Mouse (Mus musculus) right cerebral cortex, postnatal 25 days (tissue): ENCODE measurements around the gene Abcc4.

ENCODE experiments used
- DNase-seq: peaks from one replicate; pipeline ENCODE4 v3.0.0; 2022

The Abcc4 gene

DNA sequence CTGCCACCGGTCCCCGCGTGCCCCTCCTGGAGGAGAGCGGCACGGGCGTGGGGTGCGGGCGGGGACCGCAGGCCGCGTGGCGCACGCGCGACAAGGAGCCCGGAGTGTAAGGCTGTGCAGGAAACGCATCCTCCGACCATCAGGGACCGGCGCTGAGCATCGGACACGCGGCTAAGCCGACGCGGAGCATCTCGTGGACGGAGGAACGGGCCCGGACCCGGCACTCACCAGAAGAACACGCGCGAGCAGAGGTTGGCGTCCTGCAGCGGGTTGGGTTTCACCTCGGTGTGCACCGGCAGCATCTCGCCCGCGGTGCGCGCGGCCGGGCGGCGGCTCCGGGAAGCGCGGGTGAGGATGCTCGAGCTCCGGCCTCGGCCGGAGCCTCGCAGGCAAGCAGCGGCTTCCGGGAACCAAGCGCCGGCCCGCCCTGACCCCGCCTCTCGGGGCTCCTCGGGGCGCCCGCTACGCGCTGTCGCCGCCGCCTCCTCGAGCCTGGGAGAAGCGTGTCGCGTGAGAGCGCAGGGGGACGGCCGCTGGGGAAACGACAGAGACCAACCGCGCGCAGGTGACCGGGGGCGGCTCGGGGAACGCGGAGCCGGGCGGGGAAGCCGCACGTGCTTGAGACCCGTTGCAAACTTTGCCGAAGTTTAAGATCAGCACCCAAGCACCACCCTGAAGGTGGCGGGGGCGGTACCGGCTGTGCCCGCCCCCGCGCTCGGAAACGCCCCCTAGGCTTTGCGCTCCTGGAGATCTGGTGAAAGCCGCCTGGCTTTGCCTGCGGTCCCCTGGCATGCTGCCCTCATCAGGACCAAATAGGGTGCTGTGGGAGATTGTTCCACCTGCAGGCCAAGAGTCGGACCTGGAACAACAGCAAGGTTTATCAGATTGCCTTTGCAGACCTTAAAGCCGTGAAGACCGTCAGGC is at the start of gene Abcc4:
Abcc4 (minus strand) TSS at position 412 of the 924 bp plus-strand sequence.
- peak; percentile 75 for DNase-seq

DNA sequence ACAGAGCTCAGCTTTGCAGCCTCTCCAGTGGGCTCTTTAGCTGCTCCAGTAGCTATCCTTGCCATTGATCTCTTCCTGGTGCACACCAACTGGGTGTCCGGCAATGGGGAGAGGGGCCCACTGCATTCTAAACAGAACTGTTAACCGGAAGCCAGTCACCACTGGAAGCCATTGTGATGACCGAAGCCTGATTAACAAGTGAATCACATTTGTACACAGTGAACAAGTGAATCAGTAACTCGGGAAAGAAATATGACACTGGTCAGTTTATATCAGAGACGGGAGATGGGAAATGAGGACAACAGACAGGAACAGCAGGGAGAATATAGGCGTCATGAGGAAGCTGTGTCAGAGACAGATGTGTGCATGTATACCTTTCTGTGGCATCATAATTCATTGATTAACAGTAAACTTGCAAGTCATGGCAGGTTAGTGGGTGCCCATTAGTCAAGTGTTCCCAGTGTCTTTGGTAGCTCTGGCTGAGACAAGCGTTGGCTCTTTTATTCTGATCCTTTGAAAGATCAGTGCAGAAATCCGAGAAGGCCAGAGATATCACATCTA is 45.3 kb upstream of the Abcc4 start:
- DNase-seq = no peak

DNA sequence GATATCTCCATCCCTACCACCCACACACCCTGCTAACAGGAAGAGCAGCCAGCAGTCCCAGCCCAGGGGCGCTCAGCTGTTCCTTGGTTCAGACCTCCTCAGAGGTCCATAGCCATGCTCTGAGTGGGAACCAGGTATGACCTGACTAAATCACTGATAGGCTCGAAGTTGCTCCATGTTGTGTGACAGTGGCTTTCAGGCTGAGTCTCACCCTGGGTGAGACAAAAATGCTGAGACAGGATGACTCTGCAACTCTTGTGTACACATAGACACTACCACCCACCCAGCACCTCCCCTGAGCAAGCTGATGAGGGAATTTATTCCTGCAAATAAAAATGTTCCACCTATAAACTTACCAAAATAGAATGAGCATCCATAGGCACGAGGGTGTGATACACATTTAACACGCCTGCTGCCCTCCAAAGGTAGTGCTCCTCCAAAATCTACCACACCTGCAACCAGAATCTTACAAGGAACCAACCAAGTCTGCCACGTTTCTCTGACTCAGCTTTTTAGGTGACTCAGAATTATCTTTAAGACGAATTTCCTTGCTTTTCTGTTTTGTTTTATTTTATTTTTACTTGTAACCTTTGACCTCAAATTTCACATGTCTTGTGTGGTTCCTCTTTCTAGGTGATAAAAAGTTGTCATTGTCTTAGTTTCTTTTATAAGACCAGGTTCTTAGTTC is 44.6 kb upstream of the Abcc4 start:
- peak; percentile 8 for DNase-seq

DNA sequence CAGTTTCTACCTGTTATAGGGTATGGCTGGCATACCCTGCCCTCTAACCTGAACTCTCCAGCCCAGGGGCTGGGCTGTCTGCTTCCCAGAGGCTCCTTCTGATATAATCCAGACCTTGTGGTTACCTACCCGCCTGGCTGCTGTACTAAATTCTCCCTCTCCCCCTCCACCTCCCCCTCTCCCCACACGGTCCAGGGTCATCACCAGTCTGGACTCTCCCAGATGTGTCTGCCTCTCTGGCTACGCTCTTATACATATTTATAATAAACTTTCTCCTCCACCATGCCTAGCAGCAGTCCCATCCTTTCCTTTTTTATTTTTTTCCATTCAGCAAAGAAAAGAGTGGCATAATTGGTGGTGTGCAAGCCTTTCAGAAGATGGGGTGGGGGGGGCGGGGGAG is 43.7 kb upstream of the Abcc4 start:
- DNase-seq = no peak

DNA sequence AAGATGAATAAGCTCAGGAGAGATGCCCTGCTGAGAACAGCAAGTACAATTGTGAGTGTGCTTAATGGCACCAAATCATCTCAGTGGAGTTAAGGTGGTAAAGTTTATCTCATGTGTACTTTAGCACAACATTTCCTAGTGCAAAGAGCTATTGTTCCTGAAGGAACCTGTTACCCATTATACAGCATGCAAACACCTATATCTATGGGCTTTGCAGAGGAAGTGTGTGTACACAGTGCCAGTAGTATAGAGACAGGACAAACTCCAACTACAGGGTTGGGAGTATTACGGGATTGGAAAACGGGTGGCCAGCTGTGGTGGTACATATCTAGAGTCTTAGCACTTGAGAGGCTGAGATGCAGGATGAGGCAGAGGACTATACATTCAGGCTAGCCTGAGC is 43.0 kb upstream of the Abcc4 start:
- DNase-seq = no peak

DNA sequence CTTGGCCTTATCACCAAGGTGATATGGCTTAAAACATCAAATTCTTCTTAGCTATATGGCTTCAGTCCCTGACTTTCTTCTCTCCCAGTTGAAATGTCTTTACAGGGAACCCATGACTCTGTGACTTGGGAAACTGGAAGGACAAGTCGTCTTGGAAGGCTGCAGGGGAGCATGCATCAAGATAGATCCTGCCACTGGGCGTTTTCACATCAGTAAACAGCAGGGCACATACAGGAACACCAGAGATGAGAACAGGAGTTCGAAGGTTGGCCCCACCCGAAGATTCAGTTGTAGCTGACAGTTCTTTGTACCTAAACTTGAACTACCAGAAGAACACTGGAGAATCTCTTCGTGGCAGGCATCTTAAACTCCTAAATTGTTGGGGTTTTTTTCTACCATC is 36.8 kb upstream of the Abcc4 start:
- no peak for DNase-seq

DNA sequence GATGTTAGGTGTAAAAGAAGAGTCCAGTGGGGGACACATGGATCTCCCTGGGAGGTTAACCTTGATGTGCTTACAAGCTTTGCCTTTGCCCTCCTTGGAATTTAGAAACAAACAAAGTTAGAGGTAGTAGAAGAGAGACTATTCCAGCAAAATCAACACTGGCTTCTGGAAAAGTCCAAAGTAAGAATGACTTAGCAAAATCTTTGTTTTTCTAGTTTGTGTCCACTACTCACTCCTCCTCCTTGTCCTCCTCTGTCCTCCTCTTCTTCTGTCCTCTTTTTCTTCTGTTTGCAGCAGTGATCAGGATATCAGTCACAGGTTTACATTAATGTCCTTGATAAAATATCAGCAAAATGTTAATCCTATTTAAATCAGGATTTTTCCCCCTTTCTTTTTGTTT is 35.8 kb upstream of the Abcc4 start:
- DNase-seq = no peak

DNA sequence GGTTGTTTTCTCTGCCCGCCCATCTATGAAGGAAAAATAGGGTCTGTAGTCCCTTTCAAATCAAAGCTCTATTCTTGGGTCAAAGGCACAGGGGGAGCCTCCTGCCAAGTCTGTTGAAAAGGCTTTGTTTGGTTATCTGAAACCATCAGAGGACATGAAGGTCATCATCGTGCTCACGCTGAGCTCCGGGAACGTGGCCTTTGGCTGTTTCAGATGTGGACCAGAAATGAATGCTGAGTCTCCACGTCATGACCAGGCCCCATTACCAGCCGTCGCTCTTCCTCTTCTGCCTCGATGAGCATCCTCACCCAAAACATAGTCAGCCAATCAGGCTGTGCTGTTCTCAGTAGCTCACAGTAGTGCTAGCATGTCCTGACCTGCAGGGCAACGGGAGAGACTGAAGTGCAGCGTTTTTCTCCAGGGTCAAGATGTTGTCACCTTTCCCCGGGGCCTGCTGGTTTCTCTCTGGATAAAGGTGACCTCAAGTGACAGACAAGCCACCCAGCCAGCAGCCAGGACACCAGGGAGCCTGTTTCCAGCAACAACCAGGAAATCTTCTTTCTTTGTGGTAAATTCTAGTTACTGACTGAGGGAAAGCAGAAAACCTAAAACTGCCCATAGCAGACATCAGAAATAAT is 31.4 kb upstream of the Abcc4 start:
- no peak for DNase-seq

DNA sequence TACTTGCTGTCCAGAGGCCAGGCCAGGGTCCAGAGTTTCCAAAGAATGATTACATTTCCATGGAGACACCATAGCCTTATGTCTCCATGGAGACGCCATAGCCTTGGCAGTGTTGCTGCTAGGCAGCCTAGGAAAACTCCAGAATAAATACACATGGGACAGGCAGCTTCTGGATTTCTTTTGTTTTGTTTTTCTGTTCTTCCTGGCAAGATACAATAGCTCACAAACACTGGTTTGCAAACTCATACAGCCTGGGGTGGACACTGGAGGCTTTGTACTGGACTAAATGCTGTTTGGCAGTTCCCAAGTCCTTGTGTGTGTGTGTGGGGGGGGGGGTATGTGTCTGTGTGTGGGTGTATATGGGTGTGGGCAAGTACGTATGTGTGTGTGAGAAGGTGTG is 29.1 kb upstream of the Abcc4 start:
- DNase-seq = no peak

DNA sequence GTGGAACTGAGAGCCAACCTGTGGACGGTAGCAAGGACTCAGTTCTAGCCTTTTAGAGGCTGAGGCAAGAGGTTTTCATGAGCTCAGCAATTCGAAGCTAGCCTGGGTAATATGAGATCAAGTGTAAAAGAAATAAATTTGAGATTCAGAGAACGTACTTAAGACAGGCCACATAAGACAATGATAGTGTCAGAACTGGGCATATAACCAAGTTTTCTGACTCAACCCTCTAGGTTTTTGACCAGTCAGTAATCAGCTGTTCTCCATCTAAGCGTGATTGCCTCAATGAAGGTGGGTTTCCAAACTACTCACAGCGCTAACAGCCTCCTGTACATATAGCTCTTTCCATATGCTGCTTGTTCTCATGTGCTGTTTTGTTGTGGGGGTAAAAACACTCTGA is 27.1 kb upstream of the Abcc4 start:
- DNase-seq = no peak

DNA sequence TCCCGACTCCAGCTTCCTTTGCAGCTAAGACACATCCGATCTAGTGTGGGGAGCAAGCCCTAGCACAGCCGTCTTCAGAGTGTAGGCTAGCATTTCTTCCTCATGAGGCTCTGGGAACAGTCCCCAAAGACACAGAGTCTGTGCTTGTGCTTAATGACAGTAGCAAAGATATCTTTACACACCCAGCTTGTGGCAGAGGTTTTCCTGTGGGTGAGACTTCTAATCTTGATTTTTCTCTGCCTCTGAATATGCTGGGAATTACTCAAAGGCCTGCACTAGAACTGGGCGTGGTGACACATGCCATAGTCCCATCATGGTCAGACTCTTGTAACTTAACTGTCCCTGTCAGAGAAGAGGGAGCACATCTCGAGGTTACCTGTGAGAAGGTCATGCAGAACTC is 24.6 kb upstream of the Abcc4 start:
- no peak for DNase-seq

DNA sequence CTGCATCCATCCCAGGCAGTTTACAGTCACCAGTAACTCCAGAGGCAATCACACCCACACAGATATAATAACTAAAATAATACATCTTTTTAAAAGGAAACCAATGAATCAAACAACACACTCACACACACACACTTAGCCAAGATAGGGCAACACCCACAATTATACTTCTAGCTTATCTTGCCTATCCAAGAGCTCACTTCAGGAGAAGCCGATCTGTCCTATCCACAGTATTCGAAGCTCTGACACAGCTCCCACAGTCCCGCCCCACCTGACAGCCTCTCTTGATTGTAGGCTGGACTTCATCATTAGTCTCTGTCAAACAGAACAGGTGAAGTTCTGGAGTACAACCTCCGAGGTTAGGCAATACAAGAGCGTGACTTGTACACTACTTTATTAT is 19.4 kb upstream of the Abcc4 start:
- DNase-seq = no peak

DNA sequence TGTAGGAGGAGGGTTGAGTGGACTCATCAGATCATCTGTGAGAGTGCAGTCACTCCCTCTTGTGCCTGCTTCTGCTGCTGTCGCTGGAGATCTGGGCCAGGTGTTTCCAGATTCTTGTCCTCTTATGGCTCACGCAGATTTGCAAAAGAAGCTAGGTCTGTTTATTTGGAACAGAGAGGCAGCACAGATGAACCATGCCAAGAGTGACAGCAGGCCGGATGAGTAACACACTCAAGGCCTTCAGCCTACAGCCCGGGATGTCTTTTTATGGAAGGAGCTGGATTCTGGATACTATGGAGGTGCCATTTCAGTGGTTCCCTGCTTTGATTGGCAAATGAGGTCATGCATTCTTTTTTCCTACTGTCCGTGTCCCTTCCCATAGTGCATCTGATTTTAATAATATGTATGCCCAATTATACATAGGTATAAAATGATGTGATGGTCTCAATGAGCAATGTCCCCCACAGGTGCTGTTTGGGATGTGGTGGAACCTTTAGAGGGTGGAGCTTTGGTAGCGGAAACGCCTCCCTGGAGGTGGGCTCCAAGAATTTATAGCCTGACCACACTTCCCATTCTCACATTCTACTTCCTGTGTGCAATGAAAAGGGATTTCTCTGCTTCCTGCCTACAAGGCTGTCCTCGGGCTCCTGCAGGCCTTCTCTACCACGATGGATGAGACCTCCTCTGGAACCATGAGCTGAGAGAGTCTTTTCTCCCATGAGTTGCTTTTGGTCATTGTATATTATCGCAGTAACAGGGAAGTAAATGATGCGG is 18.1 kb upstream of the Abcc4 start:
- DNase-seq = no peak

DNA sequence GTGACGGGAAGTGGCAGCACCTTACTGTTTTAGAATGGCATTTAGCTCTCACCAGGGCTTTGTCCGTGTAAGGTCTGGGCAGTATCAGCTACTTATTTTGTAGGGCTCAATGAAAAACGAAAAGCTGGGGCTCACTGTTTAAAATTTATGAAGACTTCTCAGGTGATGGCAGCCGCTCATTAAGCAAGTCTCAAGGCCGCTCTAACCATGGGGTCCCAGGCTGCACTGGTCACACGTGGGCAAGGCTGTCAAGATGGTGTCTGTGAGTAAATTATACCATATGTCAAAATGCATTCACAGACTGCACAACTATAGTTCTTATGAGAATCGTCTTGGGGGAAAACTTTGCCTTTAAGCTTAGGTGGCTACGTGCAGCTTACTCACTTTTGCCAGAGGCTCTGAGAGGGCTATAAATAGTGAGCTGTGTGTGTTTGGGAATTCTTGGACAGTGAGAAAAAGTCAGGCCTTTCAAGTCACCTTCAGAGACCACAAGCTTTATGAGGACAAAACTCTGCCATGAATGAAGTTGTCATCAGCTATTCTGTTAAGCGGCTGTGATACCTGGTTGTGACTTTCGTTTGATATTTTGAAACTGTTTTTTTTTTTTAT is 13.7 kb upstream of the Abcc4 start:
- DNase-seq = no peak

DNA sequence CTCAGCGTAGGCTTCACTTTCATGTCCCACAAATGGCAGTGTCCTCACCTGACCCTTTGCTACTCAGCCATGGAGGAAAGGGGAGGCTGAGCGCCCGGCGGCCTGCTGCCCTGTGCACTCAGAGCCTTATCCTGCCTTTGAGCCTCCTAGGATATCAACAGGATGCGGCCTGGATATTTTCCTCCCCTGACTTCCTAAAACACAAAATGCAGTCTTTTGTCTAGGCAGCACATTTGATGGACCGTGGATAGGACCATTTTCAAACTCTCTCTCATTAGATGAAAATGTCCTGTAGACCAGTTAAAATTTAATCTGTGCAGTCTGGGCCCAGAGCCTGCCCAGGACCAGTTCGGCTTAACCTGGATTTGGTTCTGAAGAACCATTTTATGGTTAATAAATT is 12.6 kb upstream of the Abcc4 start:
- DNase-seq = no peak

DNA sequence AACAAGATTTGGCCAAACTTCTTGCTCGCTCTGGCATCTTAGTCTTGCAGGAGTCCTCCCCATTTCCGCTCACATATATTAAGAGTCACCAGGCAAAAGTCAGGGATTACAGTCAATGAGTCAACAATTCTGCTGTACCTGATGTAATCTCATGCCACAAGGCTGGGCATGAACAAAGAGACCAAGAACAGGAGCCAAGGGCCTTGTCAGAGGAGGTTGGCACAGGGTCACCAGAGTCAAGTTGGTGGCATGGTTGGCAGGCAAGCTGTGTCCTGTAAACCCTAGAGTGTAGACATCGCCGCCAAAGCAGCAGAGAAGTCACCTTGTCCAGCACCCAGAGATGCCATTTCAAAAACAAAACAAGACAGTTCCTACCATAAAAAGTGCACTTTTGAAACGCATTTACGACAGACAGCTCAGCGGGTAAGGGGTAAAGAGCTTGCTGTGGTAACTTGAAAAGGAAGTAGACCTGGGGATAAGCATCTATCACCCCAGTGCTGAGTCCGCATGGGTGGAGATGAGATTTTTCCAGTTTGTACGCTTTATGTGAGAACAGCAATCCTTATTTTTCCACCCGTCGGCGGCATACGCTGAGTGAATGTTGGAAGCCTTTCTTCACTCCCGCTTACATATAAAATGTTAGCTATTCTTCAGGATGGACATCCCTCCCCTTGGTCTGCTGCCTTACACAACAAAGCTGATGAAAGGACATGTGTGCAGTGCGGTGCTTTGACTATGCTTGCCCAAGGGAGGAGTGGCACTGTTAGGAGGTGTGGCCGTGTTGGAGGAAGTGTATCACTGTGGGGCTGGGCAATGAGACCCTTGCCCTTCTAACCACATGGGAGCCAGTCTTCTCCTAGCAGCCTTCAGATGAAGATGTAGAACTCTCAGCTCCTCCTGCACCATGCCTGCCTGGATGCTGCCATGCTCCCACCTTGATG is 10.6 kb upstream of the Abcc4 start:
- DNase-seq = no peak

DNA sequence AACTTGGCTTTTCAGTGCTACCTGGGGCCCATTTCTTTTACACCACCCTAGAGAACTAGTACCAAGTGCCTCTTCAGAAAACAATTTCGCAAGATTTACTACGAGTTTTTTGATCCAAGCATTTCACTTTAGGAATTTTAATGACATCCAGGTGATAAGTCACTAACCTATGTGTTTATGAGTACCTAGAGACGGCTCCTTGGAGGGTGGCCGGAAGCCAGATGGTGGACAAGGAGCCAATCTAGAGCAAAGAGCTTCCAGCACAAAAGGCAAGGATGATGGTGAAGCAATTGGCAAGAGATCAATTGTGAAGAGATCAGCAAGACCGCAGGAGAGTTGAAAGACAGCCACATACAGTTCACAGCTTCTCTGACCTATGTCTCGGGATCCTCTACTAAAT is 8.7 kb upstream of the Abcc4 start:
- no peak for DNase-seq

DNA sequence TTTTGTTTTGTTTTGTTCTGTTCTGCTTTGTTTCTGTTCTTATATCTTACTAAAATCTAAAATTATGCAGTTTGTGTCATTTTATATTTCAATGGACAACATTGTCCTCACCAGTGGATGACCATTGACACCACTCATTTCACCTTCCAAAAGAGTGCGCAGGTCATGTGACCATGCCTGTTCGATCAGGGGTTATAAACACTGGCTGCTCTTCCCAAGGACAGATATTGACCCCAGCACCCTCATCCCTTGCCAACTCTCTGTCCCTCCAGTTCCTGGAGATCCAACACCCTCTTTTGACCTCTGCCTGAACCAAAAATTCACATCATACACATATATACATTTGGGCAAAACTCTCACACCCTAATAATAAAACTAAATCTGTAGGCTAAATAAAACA is 8.3 kb upstream of the Abcc4 start:
- DNase-seq = no peak

DNA sequence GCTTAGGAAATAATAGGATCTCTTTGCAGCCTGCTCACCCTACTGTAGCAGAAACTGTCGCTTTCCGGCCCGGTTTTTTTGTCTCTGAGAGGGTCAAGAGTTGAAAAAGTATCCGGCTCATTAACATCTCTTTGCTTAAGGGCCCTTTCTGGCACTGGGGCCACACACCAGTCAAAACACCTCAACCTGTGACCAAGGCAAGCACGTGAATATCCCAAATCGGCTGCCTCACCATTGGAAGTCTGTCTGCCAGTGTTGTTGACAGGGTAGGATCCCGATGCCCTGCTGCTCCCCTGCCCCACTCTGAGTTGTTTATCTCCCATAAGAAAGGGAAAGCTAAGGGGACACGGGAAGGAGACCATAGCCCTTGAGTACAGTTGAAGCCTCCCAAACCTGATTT is 7.8 kb upstream of the Abcc4 start:
- DNase-seq = no peak

DNA sequence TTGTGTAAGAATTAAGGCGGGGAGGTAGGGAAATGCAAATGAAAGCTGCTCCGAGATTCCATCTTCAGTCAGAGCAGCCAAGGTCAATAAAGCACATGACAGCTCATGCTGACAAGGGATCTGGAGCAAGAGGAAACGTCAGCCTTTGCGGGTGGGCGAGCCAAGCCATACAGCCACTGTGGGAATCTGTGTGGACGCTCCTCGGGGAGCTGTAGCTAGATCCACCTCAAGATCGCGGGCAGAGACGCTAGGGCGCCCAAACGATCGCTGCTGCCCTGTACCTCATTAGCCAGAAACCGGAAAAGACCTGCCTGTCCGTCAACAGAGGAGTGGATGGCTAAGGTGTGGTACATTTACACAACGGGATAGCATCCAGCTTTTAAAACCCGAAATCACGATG is 7.4 kb upstream of the Abcc4 start:
- DNase-seq = no peak

DNA sequence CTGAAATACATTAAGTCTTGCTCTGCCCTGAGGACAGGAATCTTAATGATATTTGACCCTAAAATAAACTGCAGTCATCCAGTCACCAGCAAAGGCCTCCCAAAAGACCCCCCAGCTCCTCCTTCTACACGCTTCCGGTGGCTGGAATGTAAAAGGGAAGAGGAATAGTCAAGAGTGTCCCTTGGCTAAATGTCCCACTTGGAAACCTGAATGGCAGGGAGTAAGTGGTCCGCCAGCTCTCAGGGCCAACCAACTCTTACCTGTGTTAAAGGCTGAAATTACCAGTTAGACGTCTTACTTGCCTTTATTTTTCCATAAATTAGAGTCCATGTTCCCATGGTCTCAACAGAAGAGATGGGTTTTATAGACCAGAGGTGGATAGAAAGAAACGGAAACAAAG is 6.9 kb upstream of the Abcc4 start:
- DNase-seq = no peak
